Mouse (Mus musculus) left cerebral cortex, postnatal 10 days (tissue): ENCODE data around the gene Znrf2. TPM values are rescaled to one million over a fixed set of nuclear protein-coding genes. Genes with fewer than 3 reads are reported as not detected.
A peak's percentile ranks its signal among the peaks of the same experiment; 100 is the strongest.

Experiments used
- DNase-seq, 2 experiments: peaks; one replicate each; pipeline ENCODE4 v3.0.0; 2021 to 2022; ENCODE audit warnings: low spot score in 2 of 2, mixed read lengths in 1 of 2; ENCODE audit errors: extremely low spot score in 1 of 2
- intact Hi-C: fragments of 180-260 bp; cut with DNase I; formaldehyde crosslinking; loops from one replicate; pipeline ENCODE4 v1.15.1; 2025
- total RNA-seq, 2 experiments: library from RNA; stranded (reverse); gene quantifications; 2 replicates each; pipeline ENCODE4 v1.2.3; 2021

Znrf2 gene
- total RNA-seq, result 10 to 100 TPM; 31.7 to 35.2 TPM

DNA sequence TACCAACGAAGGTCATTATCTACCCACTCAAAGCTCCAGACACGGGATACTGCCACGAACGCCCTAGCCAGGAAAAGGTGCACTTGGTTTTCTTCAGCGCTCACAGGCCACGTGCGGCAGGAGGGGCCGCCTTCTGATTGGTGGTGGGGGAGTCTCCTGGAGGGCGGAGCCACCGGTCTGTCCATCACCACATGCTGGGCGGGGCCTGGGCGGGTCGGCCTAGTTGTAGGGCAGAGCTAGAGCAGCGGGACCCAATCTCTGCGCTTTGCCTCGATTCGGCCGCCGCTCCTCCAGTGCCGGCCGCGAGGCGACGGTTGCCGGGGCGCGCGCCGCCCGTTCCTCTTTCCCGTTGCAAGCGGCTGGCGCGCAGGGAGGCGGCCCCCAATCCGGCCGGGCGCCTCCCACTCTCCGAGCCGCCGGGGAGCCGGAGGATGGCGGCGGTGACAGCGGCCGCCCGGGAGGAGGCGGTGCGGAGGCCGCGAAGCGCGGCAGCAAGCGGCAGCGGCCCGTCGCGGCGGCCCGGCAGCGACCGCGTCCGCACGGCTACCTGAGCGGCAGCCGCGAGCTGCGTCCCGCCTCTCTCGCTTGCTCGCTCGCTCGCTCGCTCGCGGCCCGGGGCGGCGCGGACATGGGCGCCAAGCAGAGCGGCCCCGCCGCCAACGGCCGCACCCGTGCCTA, at the start of gene Znrf2:
Gene Znrf2, plus strand, starts transcription at position 529 of the 678 bp plus-strand sequence.
- DNase-seq, result peak; percentile 92 to 97
- intact Hi-C loops, result loop anchor here (5.0 to 10.0 kb wide), 3 partner anchors 81 to 348 kb away; partner anchors contain the start of gene Ggct

DNA sequence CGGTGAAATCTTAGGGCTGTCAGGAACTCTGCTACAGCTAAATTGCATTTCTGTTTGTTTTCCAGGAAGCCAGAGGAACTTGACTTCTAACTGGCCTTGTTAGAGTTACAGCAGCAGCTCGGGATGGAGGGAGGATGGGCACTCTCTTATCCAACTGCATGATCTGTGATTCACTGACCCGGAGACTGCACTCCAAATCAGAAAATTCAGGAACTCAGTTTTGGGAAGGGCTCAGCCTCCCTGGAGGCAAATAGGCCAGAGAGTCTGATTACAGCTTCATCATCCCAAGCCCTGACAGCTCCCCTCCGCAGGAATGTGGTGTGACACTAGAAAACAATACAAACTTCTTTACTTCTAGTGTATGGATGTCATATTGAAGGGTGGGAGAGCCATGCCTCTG, 49.0 kb upstream of the Znrf2 start:
- no peak for DNase-seq
- intact Hi-C loops, result no loop called here

GRCm38 (mm10) chr6:54770766-54771165, 46.0 kb upstream of the Znrf2 start:
- no peak for DNase-seq
- intact Hi-C loops, result no loop called here

DNA sequence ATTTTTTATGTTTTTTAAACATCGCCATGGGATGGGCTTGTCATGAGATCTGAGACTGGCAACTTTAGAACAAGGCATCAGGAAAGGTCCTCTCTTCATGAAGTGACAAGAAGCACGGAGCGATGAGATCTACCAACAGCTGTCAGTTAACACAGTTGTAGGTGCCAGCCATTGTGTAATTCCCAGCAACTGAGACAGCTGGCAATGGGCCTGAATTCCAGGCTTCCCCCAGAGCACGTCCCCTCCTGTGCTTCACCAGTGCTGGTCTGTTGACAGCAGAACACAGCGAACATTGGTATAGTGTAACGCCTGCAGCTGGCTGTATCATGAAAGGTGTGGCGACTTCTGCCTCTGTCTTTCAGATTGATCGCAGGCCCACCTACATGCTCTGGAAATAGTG, 45.5 kb upstream of the Znrf2 start:
- intact Hi-C loops, result no loop called here
- DNase-seq, result peak in 1 of 2 experiments; percentile 44

DNA sequence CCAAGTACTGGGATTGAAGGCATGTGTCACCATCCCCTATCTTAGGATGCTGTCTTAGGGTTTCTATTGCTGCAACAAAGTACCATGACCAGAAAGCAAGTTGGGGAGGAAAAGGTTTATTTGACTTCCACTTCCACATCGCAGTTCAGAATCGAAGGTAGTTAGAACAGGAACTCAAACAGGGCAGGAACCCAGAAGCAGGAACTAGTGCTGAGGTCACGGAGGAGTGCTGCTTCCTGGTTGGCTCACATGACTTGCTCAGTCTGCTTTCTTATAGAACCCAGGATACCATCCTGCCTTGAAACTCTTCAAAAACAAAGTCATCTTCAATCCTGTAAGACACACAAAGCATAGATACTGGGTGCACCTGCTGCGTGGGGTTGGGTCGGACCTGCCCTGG, 44.6 kb upstream of the Znrf2 start:
- no peak for DNase-seq
- intact Hi-C loops, result no loop called here

DNA sequence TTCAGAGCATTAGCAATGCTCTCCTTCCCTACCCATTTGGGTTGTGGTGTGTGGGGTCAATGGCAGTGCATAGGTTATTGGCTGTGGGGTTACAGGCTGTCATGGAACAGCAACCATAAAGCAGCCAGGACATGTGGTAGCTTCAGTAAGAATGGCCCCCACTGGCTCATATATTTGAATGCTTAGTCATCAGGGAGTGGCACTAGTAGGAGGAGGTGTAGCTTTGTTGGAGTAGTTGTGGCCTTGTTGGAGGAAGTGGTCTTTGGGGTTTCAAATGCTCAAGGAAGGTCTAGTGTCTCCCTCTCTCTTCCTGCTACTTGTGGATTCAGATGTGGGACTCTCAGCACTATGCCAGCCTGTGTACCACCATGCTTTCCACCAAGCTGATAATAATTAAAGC, 41.0 kb upstream of the Znrf2 start:
- intact Hi-C loops, result no loop called here
- no peak for DNase-seq

GRCm38 (mm10) chr6:54777661-54778060, 39.1 kb upstream of the Znrf2 start:
- intact Hi-C loops, result no loop called here
- DNase-seq, result no peak

DNA sequence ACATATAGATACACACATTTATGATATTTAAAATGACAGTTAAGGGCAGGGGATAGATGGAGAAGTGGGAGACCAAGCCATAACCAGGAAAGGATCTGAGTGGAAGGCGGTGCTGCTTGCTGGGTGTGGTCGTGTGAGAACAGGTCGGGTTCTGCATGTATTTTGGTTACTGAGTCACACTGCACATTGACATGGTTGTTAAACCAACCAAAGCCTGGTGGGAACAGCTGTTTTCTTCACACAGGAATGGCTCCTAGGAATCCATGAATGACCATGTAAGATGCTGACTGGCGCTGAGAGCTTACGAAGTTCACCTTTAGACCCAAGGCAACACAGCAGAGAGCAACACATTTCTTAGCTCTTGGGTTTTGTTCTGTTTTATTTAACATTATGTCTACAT, 36.7 kb upstream of the Znrf2 start:
- intact Hi-C loops, result no loop called here

GRCm38 (mm10) chr6:54780569-54781304, 36.0 kb upstream of the Znrf2 start:
- no peak for DNase-seq
- intact Hi-C loops, result no loop called here

More for the DNA sequence above, 36.7 kb upstream of the Znrf2 start:
- DNase-seq, result no peak

DNA sequence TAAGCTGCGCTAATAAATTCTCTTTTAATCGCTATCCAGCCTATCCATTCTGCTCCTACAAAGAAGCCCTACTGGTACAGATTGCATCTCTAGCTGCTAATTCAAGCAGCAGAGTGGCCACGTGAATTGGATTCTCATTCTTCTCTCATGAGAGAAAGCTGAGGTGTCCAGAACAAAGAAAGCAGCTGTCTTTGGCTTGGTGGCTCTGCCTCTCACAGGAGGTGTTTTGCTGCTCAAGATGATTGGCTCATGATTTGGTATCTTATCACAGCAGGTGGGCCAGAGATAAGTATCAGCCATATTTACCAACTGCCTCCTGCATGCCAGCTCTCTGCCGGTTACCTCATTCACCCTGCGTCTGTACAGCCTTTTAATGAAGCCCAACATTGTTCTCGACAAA, 34.8 kb upstream of the Znrf2 start:
- DNase-seq, result no peak
- intact Hi-C loops, result no loop called here

GRCm38 (mm10) chr6:54785098-54785730, 31.5 kb upstream of the Znrf2 start:
- intact Hi-C loops, result no loop called here

GRCm38 (mm10) chr6:54786766-54787165, 29.9 kb upstream of the Znrf2 start:
- intact Hi-C loops, result no loop called here
- DNase-seq, result no peak

More at GRCm38 (mm10) chr6:54785098-54785730, 31.5 kb upstream of the Znrf2 start:
- peak; percentile 78 to 86 for DNase-seq

DNA sequence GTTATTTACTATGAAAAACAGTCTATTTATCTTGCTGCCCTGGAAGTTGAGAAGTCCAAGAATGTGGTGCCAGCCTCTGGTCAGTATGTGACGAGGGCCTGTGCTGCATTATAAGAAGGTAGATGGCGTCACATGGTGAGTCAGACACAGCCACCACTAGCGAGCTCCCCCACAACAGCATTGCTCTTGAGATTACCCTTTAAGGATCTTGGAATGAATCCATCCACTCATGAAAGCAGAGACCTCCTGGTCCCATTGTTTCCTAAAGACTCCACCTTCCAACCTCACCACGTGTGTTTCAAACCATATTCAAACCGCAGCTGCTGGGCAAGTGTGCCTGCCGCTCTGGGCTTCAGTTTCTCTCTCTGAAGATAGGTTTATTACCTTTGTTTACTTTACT, 28.2 kb upstream of the Znrf2 start:
- no peak for DNase-seq
- intact Hi-C loops, result no loop called here

GRCm38 (mm10) chr6:54789139-54789538, 27.6 kb upstream of the Znrf2 start:
- intact Hi-C loops, result no loop called here
- DNase-seq, result no peak

- intact Hi-C loops, result no loop called here
- no peak for DNase-seq
These were observed 26.6 kb upstream of the Znrf2 start for GRCm38 (mm10) chr6:54790071-54790470.

DNA sequence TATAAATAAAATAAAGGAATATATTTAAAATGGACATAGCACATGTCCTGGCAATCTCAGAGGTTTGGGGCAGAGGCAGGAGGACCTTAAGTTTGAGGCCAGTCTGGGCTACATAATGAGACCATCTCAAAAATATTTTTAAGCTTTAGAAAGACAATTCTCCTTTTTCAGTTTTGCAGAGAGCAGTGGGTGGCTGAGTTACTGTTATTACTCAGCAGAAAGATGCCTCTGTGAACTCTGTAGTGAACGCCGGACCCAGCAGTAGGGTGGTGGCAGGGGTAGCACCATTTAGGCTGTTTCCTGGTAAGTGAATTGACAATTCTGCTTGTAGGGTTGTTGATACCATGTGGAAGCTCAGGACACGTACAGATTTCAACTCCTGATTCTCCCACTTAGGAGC, 22.9 kb upstream of the Znrf2 start:
- no peak for DNase-seq
- intact Hi-C loops, result no loop called here

GRCm38 (mm10) chr6:54794372-54794771, 22.3 kb upstream of the Znrf2 start:
- intact Hi-C loops, result no loop called here
- DNase-seq, result no peak

GRCm38 (mm10) chr6:54794991-54795390, 21.7 kb upstream of the Znrf2 start:
- DNase-seq, result no peak

GRCm38 (mm10) chr6:54795971-54796370, 20.7 kb upstream of the Znrf2 start:
- DNase-seq, result no peak
- intact Hi-C loops, result no loop called here

More at GRCm38 (mm10) chr6:54794991-54795390, 21.7 kb upstream of the Znrf2 start:
- intact Hi-C loops, result no loop called here

GRCm38 (mm10) chr6:54802348-54802747, 14.4 kb upstream of the Znrf2 start:
- intact Hi-C loops, result no loop called here
- DNase-seq, result no peak
